Mouse (Mus musculus) intestine, embryonic 16.5 days (tissue): ENCODE data around the gene Zfp654. TPM values are rescaled to one million over a fixed set of nuclear protein-coding genes. Genes with fewer than 3 reads are reported as not detected.

Source experiments
- ATAC-seq: fragments of 200-750 bp; cut with Nextera tagmentation; 2 replicates; pipeline ENCODE4 v1.8.0; 2017; ENCODE audit warnings: moderate TSS enrichment, moderate library complexity
- H3K27ac ChIP-seq: fragments of 300-500 bp; sonication (generic); 2 replicates; pipeline ENCODE4 v1.5.1; 2014; ENCODE audit warnings: mild to moderate bottlenecking, low read length
- H3K27me3 ChIP-seq: fragments of 300-500 bp; sonication (generic); replicated peaks from 2 replicates; pipeline ENCODE4 v1.6.1; 2014; ENCODE audit warnings: low read length, control low read depth, mixed read lengths; ENCODE audit not compliant: control insufficient read depth, insufficient read depth
- H3K36me3 ChIP-seq: fragments of 300-500 bp; sonication (generic); 2 replicates; pipeline ENCODE4 v1.6.1; 2014; ENCODE audit warnings: low read length, control low read depth; ENCODE audit not compliant: control insufficient read depth, insufficient read depth
- H3K4me1 ChIP-seq: fragments of 300-500 bp; sonication (generic); 2 replicates; pipeline ENCODE4 v1.6.1; 2014; ENCODE audit warnings: low read length, control low read depth, mixed read lengths; ENCODE audit not compliant: control insufficient read depth, insufficient read depth
- H3K4me2 ChIP-seq: fragments of 300-500 bp; sonication (generic); 2 replicates; pipeline ENCODE4 v1.6.1; 2014; ENCODE audit warnings: low read depth, low read length, control low read depth
- H3K4me3 ChIP-seq: fragments of 300-500 bp; sonication (generic); 2 replicates; pipeline ENCODE4 v1.5.1; 2014; ENCODE audit warnings: mild to moderate bottlenecking, low read length
- H3K9ac ChIP-seq: fragments of 300-500 bp; sonication (generic); 2 replicates; pipeline ENCODE4 v1.6.1; 2014; ENCODE audit warnings: low read depth, low read length
- H3K9me3 ChIP-seq: fragments of 300-500 bp; sonication (generic); 2 replicates; pipeline ENCODE4 v1.6.1; 2016; ENCODE audit warnings: low read length, control low read depth; ENCODE audit not compliant: control insufficient read depth
- WGBS: fragments of 180-500 bp; shearing (Covaris S2); extraction: QIAGEN DNeasy Blood & Tissue Kit; methylation state at CpG from one replicate; pipeline ENCODE4 v1.1.7; 2014; 5-methylcytosine and 5-hydroxymethylcytosine counted together
- polyA plus RNA-seq: library from polyadenylated mRNA; unstranded; fragments of >200 nt; fragmentation: Nextera tagmentation; extraction: Ambion mirVana; gene quantifications from 2 replicates; pipeline ENCODE4 v1.2.1, GENCODE M21; 2015

Zfp654 gene
- polyA plus RNA-seq, 1 experiment from 2014 or later, result 3.7 TPM

- no peak for ATAC-seq
- H3K9ac ChIP-seq, result no peak overlapping the region
- no peaks in the 10 kb centered on the region for H3K9me3 ChIP-seq
- H3K36me3 ChIP-seq, result no peaks in the 10 kb centered on the region
- H3K4me3 ChIP-seq, result no peak overlapping the region
- no peaks in the 10 kb centered on the region for H3K4me1 ChIP-seq
- H3K4me2 ChIP-seq, result no peak overlapping the region
- no peak overlapping the region for H3K27ac ChIP-seq
- H3K27me3 ChIP-seq, result no peaks in the 10 kb centered on the region
Measured at GRCm38 (mm10) chr16:64801638-64802037, 49.8 kb downstream of the Zfp654 start.

- H3K9ac ChIP-seq, result no peak overlapping the region
- no peak overlapping the region for H3K4me2 ChIP-seq
- H3K4me1 ChIP-seq, result no peaks in the 10 kb centered on the region
- H3K4me3 ChIP-seq, result no peak overlapping the region
- H3K27ac ChIP-seq, result no peak overlapping the region
- 92% methylated on average over 5 of the region's 5 CpGs for WGBS
- no peaks in the 10 kb centered on the region for H3K36me3 ChIP-seq
- ATAC-seq, result no peak
- no peaks in the 10 kb centered on the region for H3K27me3 ChIP-seq
- no peaks in the 10 kb centered on the region for H3K9me3 ChIP-seq
Measured at GRCm38 (mm10) chr16:64800393-64800792, 51.1 kb downstream of the Zfp654 start.

GRCm38 (mm10) chr16:64794802-64795201, 56.6 kb downstream of the Zfp654 start:
- H3K9ac ChIP-seq, result no peak overlapping the region
- no peak for ATAC-seq
- WGBS, result 83% methylated on average over 2 of the region's 2 CpGs
- H3K27ac ChIP-seq, result no peak overlapping the region
- no peak overlapping the region for H3K4me3 ChIP-seq
- H3K9me3 ChIP-seq, result no peaks in the 10 kb centered on the region
- no peaks in the 10 kb centered on the region for H3K36me3 ChIP-seq
- H3K27me3 ChIP-seq, result no peaks in the 10 kb centered on the region
- H3K4me1 ChIP-seq, result no peaks in the 10 kb centered on the region
- no peak overlapping the region for H3K4me2 ChIP-seq

GRCm38 (mm10) chr16:64789706-64790105, 61.7 kb downstream of the Zfp654 start:
- Histone ChIP-seq H3K4me1 (no peaks in the 10 kb centered on the region), H3K4me3 (no peak overlapping the region), H3K9ac (no peak overlapping the region), H3K27me3 (no peaks in the 10 kb centered on the region), H3K4me2 (no peak overlapping the region), H3K27ac (no peak overlapping the region), H3K36me3 (no peaks in the 10 kb centered on the region), H3K9me3 (no peaks in the 10 kb centered on the region)
- 93% methylated on average over 3 of the region's 3 CpGs for WGBS
- no peak for ATAC-seq

- H3K4me3 ChIP-seq, result no peak overlapping the region
Measured at GRCm38 (mm10) chr16:64775516-64775915, 75.9 kb downstream of the Zfp654 start.

GRCm38 (mm10) chr16:64771431-64771818, 80.0 kb downstream of the Zfp654 start:
- Histone ChIP-seq H3K4me2 (peak overlapping the region; percentile 38), H3K4me1 (no peaks in the 10 kb centered on the region; the same call in 1 of the 2 replicates), H3K27ac (no peak overlapping the region), H3K4me3 (peak overlapping the region; percentile 92), H3K9me3 (no peaks in the 10 kb centered on the region), H3K27me3 (no peaks in the 10 kb centered on the region), H3K9ac (no peak overlapping the region), H3K36me3 (no peaks in the 10 kb centered on the region)
- 84% methylated on average over 2 of the region's 2 CpGs for WGBS
- ATAC-seq, result no peak

More at GRCm38 (mm10) chr16:64775516-64775915, 75.9 kb downstream of the Zfp654 start:
- Histone ChIP-seq H3K27ac (no peak overlapping the region), H3K36me3 (no peaks in the 10 kb centered on the region), H3K4me1 (no peaks in the 10 kb centered on the region), H3K4me2 (no peak overlapping the region), H3K9ac (no peak overlapping the region), H3K9me3 (no peaks in the 10 kb centered on the region), H3K27me3 (no peaks in the 10 kb centered on the region)
- WGBS, result 73% methylated on average over 1 of the region's 1 CpGs
- ATAC-seq, result no peak

GRCm38 (mm10) chr16:64770521-64771430, 80.7 kb downstream of the Zfp654 start, which contains the start of gene 4930453N24Rik:
Gene 4930453N24Rik (minus strand): TSS chr16:64771161.
- Histone ChIP-seq H3K36me3 (no peaks in the 10 kb centered on the region), H3K27me3 (no peaks in the 10 kb centered on the region), H3K4me3 (peak within 1 kb of the TSS; percentile 92), H3K4me2 (peak within 1 kb of the TSS; percentile 53), H3K4me1 (no peaks in the 10 kb centered on the region; the same call in 1 of the 2 replicates), H3K27ac (peak within 1 kb of the TSS; percentile 68), H3K9ac (peak within 1 kb of the TSS; percentile 91), H3K9me3 (no peaks in the 10 kb centered on the region)
- ATAC-seq, result peak; percentile 98
- 2% methylated on average over 72 of the region's 72 CpGs for WGBS

- WGBS, result 90% methylated on average over 8 of the region's 8 CpGs
- H3K4me3 ChIP-seq, result no peak overlapping the region
- ATAC-seq, result no peak
Measured at GRCm38 (mm10) chr16:64766696-64767300, 84.7 kb downstream of the Zfp654 start.

GRCm38 (mm10) chr16:64759245-64759626, 92.2 kb downstream of the Zfp654 start:
- no peak for ATAC-seq
- H3K4me2 ChIP-seq, result no peak overlapping the region
- H3K4me1 ChIP-seq, result no peaks in the 10 kb centered on the region
- peaks cover 8% of the 10 kb centered on the region for H3K9me3 ChIP-seq
- no peak overlapping the region for H3K4me3 ChIP-seq
- 61% methylated on average over 1 of the region's 1 CpGs for WGBS
- no peak overlapping the region for H3K27ac ChIP-seq
- no peaks in the 10 kb centered on the region for H3K27me3 ChIP-seq
- H3K9ac ChIP-seq, result no peak overlapping the region
- H3K36me3 ChIP-seq, result peaks cover 11% of the 10 kb centered on the region

More at GRCm38 (mm10) chr16:64766696-64767300, 84.7 kb downstream of the Zfp654 start:
- Histone ChIP-seq H3K27ac (no peak overlapping the region), H3K9ac (no peak overlapping the region), H3K4me2 (no peak overlapping the region), H3K9me3 (peaks cover 8% of the 10 kb centered on the region), H3K27me3 (no peaks in the 10 kb centered on the region), H3K4me1 (no peaks in the 10 kb centered on the region; the same call in 1 of the 2 replicates), H3K36me3 (peaks cover 11% of the 10 kb centered on the region)
